Comparison of ENCODE assay signal across 8 mouse cellular contexts in the genomic region with DNA sequence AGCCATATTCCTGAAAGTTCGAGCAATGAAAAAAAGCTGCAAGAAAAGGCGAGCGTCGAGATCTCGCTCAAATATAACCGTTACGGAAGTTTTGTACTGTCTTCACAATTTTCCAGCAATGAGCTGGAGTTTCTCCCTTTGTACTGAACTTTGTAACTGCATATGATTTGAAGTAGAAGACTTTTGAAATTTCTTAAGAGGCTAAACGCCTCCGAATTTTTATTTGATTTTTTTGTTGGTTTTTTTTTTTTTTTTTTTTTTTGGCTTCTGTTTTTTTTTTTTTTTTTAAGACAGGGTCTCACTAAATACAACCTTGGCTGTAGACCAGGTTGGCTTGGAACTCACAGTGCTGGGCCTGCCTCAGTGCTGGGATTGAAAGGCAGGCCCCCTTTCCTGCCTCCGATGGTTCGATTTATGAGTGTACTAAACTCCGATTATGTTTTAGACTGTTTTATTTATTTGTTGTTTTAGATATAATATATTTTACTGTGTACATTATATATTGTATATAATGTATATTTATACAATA. TPM values are rescaled to one million over a fixed set of nuclear protein-coding genes. Genes with fewer than 3 reads are reported as not detected.
DNase-seq lines count a peak whose midpoint lies in the region; ATAC-seq and TF ChIP-seq lines count a peak whose summit lies in the region.

No protein-coding gene starts in this region.

- WGBS in kidney, postnatal 0 days, result 25% methylated on average over 12 of the region's 12 CpGs
- WGBS in hindbrain, embryonic 16.5 days, result 30% methylated on average over 12 of the region's 12 CpGs
- WGBS in midbrain, embryonic 16.5 days, result 32% methylated on average over 12 of the region's 12 CpGs

- peak overlapping the region; percentile 95 for H3K9ac ChIP-seq in kidney, postnatal 0 days (ENCODE audit: low read depth, low read length)
- peak overlapping the region; percentile 97 for H3K9ac ChIP-seq in hindbrain, embryonic 16.5 days (ENCODE audit: low read depth, low read length)
- H3K9ac ChIP-seq in midbrain, embryonic 16.5 days (ENCODE audit: low read depth, low read length), result peak overlapping the region; percentile 99

- no peak for DNase-seq in kidney, postnatal 0 days (ENCODE audit: low spot score)
- DNase-seq in kidney, adult 18-20 months, result no peak
- no peak for DNase-seq in cerebellum, postnatal 36 days
- no peak for DNase-seq in right cerebral cortex, postnatal 10 days (ENCODE audit: low spot score in 2 of 2)
- no peak for DNase-seq in left cerebral cortex, postnatal 4 days

- no peak for TF ChIP-seq POLR2A in cortical plate, adult 2 months (IDR thresholded peaks at IDR 0.05; ENCODE audit: extremely low read depth, insufficient read depth, low read length)

- peak overlapping the region; percentile 96 for H3K4me3 ChIP-seq in kidney, postnatal 0 days (replicated peaks; ENCODE audit: low read depth, low read length)
- H3K4me3 ChIP-seq in cortical plate, adult 2 months (ENCODE audit: insufficient read depth, low read length), result peak overlapping the region; percentile 92
- peak overlapping the region; percentile 94 for H3K4me3 ChIP-seq in hindbrain, embryonic 16.5 days (ENCODE audit: low read length)
- H3K4me3 ChIP-seq in midbrain, embryonic 16.5 days (ENCODE audit: low read depth, low read length), result peak overlapping the region; percentile 98

- peaks cover 6% of the 10 kb centered on the region; the same call in 1 of the 2 replicates for H3K36me3 ChIP-seq in kidney, postnatal 0 days (ENCODE audit: insufficient read depth, low read length)
- peaks cover under 1% of the 10 kb centered on the region; the same call in 1 of the 2 replicates for H3K36me3 ChIP-seq in hindbrain, embryonic 16.5 days (ENCODE audit: control insufficient read depth, insufficient read depth, low read length)
- peaks cover 3% of the 10 kb centered on the region for H3K36me3 ChIP-seq in midbrain, embryonic 16.5 days (ENCODE audit: control insufficient read depth, insufficient read depth, low read length)

- H3K4me1 ChIP-seq in kidney, postnatal 0 days (replicated peaks; ENCODE audit: insufficient read depth, low read length), result peaks cover 6% of the 10 kb centered on the region
- H3K4me1 ChIP-seq in cortical plate, adult 2 months (ENCODE audit: control insufficient read depth, insufficient read depth, low read length), result peaks cover 7% of the 10 kb centered on the region
- H3K4me1 ChIP-seq in hindbrain, embryonic 16.5 days (ENCODE audit: control insufficient read depth, insufficient read depth, low read depth, low read length), result peaks cover 12% of the 10 kb centered on the region
- H3K4me1 ChIP-seq in midbrain, embryonic 16.5 days (ENCODE audit: control insufficient read depth, insufficient read depth, low read length), result peaks cover 12% of the 10 kb centered on the region

- no peak for ATAC-seq in kidney, postnatal 0 days (replicated peaks; ENCODE audit: low FRiP score, low read depth)
- no peak for ATAC-seq in hindbrain, embryonic 16.5 days
- no peak for ATAC-seq in midbrain, embryonic 16.5 days

- H3K27ac ChIP-seq in kidney, postnatal 0 days, result peak overlapping the region; percentile 79; the same call in 1 of the 2 replicates
- no peak overlapping the region for H3K27ac ChIP-seq in cortical plate, adult 2 months (ENCODE audit: insufficient read depth, low read length)
- H3K27ac ChIP-seq in hindbrain, embryonic 16.5 days (ENCODE audit: low read depth, low read length), result peak overlapping the region; percentile 85; the same call in 1 of the 2 replicates
- peak overlapping the region; percentile 82; the same call in 1 of the 2 replicates for H3K27ac ChIP-seq in midbrain, embryonic 16.5 days (ENCODE audit: low read length)

- H3K4me2 ChIP-seq in kidney, postnatal 0 days (ENCODE audit: low read length), result peak overlapping the region; percentile 71
- H3K4me2 ChIP-seq in hindbrain, embryonic 16.5 days (ENCODE audit: low read length), result peak overlapping the region; percentile 92
- H3K4me2 ChIP-seq in midbrain, embryonic 16.5 days (ENCODE audit: low read length), result peak overlapping the region; percentile 92

- no peaks in the 10 kb centered on the region for H3K27me3 ChIP-seq in kidney, postnatal 0 days (ENCODE audit: insufficient read depth, low read length)
- no peaks in the 10 kb centered on the region for H3K27me3 ChIP-seq in hindbrain, embryonic 16.5 days (replicated peaks; ENCODE audit: control insufficient read depth, insufficient read depth, low read length)
- H3K27me3 ChIP-seq in midbrain, embryonic 16.5 days (ENCODE audit: control insufficient read depth, insufficient read depth, low read depth, low read length), result no peaks in the 10 kb centered on the region

- no peak; the same call in 1 of the 2 replicates for TF ChIP-seq CTCF in kidney, postnatal 0 days (IDR thresholded peaks at IDR 0.05; ENCODE audit: low read depth)
- no peak for TF ChIP-seq CTCF in cortical plate, adult 2 months (IDR thresholded peaks at IDR 0.05; ENCODE audit: extremely low read depth, insufficient read depth, low read length)

- intact Hi-C loops in left cerebral cortex, postnatal 4 days (cut with DNase I), result loop anchor here (5.0 kb wide), 1 partner anchor 36 kb away; no protein-coding TSS in a partner anchor

- H3K9me3 ChIP-seq in kidney, postnatal 0 days (replicated peaks; ENCODE audit: low read length), result no peaks in the 10 kb centered on the region
- no peaks in the 10 kb centered on the region for H3K9me3 ChIP-seq in hindbrain, embryonic 16.5 days (ENCODE audit: control insufficient read depth, low read length)
- no peaks in the 10 kb centered on the region for H3K9me3 ChIP-seq in midbrain, embryonic 16.5 days (replicated peaks; ENCODE audit: control insufficient read depth, low read length, poor library complexity, severe bottlenecking)

RNA-seq across cellular contexts. Expression of a gene that starts 0.4 kb away (rescaled TPM):
- 21.0 and 23.3 TPM in 2 replicates for polyA plus RNA-seq in kidney, postnatal 0 days (2015; fragmentation: Nextera tagmentation; extraction: Ambion mirVana)
- polyA plus RNA-seq in cortical plate, adult 2 months (2012; rRNA removed), result 62.0 and 62.7 TPM in 2 replicates
- 28.7 and 33.2 TPM in 2 replicates for polyA plus RNA-seq in hindbrain, embryonic 16.5 days (2015; fragmentation: Nextera tagmentation; extraction: Ambion mirVana)
- polyA plus RNA-seq in midbrain, embryonic 16.5 days (2015; fragmentation: Nextera tagmentation; extraction: Ambion mirVana), result 28.7 and 30.4 TPM in 2 replicates
- 10 to 100 TPM; 63.8 to 66.2 TPM for total RNA-seq in left cerebral cortex, postnatal 4 days (2021)

RNA-seq across cellular contexts. Expression of a gene that starts 4.5 kb away (rescaled TPM):
- polyA plus RNA-seq in kidney, postnatal 0 days (2015; fragmentation: Nextera tagmentation; extraction: Ambion mirVana), result not detected in 2 replicates
- polyA plus RNA-seq in cortical plate, adult 2 months (2012; rRNA removed), result 0.15 TPM in 1 of 2 replicates, not detected in the other
- not detected in 2 replicates for polyA plus RNA-seq in hindbrain, embryonic 16.5 days (2015; fragmentation: Nextera tagmentation; extraction: Ambion mirVana)
- polyA plus RNA-seq in midbrain, embryonic 16.5 days (2015; fragmentation: Nextera tagmentation; extraction: Ambion mirVana), result not detected in 2 replicates
- total RNA-seq in left cerebral cortex, postnatal 4 days (2021), result 10 to 100 TPM in 1 of 2 experiments, under 1 TPM in 1; 0.77 to 13.3 TPM

RNA-seq across cellular contexts. Expression of a gene that starts 15.4 kb away (rescaled TPM):
- polyA plus RNA-seq in kidney, postnatal 0 days (2015; fragmentation: Nextera tagmentation; extraction: Ambion mirVana), result 0.17 and 0.36 TPM in 2 replicates
- polyA plus RNA-seq in cortical plate, adult 2 months (2012; rRNA removed), result 0.59 and 0.81 TPM in 2 replicates
- 0.30 TPM in 1 of 2 replicates, not detected in the other for polyA plus RNA-seq in hindbrain, embryonic 16.5 days (2015; fragmentation: Nextera tagmentation; extraction: Ambion mirVana)
- polyA plus RNA-seq in midbrain, embryonic 16.5 days (2015; fragmentation: Nextera tagmentation; extraction: Ambion mirVana), result 0.34 and 0.36 TPM in 2 replicates
- total RNA-seq in left cerebral cortex, postnatal 4 days (2021), result under 1 TPM; 0.22 to 0.32 TPM

RNA-seq across cellular contexts. Expression of a gene that starts 19.9 kb away (rescaled TPM):
- 24.3 and 30.3 TPM in 2 replicates for polyA plus RNA-seq in kidney, postnatal 0 days (2015; fragmentation: Nextera tagmentation; extraction: Ambion mirVana)
- 15.0 and 17.4 TPM in 2 replicates for polyA plus RNA-seq in cortical plate, adult 2 months (2012; rRNA removed)
- polyA plus RNA-seq in hindbrain, embryonic 16.5 days (2015; fragmentation: Nextera tagmentation; extraction: Ambion mirVana), result 10.8 and 15.8 TPM in 2 replicates
- 10.9 and 11.7 TPM in 2 replicates for polyA plus RNA-seq in midbrain, embryonic 16.5 days (2015; fragmentation: Nextera tagmentation; extraction: Ambion mirVana)
- total RNA-seq in left cerebral cortex, postnatal 4 days (2021), result 1 to 10 TPM; 7.9 to 9.6 TPM

RNA-seq across cellular contexts. Expression of a gene that starts 20.0 kb away (rescaled TPM):
- 26.3 and 29.5 TPM in 2 replicates for polyA plus RNA-seq in kidney, postnatal 0 days (2015; fragmentation: Nextera tagmentation; extraction: Ambion mirVana)
- 27.6 and 28.5 TPM in 2 replicates for polyA plus RNA-seq in cortical plate, adult 2 months (2012; rRNA removed)
- polyA plus RNA-seq in hindbrain, embryonic 16.5 days (2015; fragmentation: Nextera tagmentation; extraction: Ambion mirVana), result 23.5 and 25.9 TPM in 2 replicates
- 25.4 and 28.2 TPM in 2 replicates for polyA plus RNA-seq in midbrain, embryonic 16.5 days (2015; fragmentation: Nextera tagmentation; extraction: Ambion mirVana)
- total RNA-seq in left cerebral cortex, postnatal 4 days (2021), result 10 to 100 TPM; 21.2 to 24.6 TPM
